Mouse (Mus musculus) brain, adult 2 months (tissue): ENCODE measurements around the gene Ass1.

Experiments
- DNase-seq: peaks from one replicate; pipeline ENCODE4 v3.0.0; 2011; ENCODE audit warnings: low read depth, low spot score

Ass1 gene

GRCm38 (mm10) chr2:31458460-31458859 lies 11.5 kb upstream of the Ass1 start:
- no peak for DNase-seq

- DNase-seq: no peak
Measured at GRCm38 (mm10) chr2:31458989-31459936, 10.7 kb upstream of the Ass1 start.

- DNase-seq: peak; percentile 31
Measured at GRCm38 (mm10) chr2:31460025-31460571, 9.9 kb upstream of the Ass1 start.

- DNase-seq: no peak
Measured at GRCm38 (mm10) chr2:31460920-31461319, 9.1 kb upstream of the Ass1 start.

- no peak for DNase-seq
Measured at GRCm38 (mm10) chr2:31462051-31462450, 8.0 kb upstream of the Ass1 start.

GRCm38 (mm10) chr2:31463253-31463652 lies 6.8 kb upstream of the Ass1 start:
- no peak for DNase-seq

- no peak for DNase-seq
Measured at GRCm38 (mm10) chr2:31463696-31464528, 6.1 kb upstream of the Ass1 start.

- DNase-seq: no peak
Measured at GRCm38 (mm10) chr2:31464529-31464910, 5.5 kb upstream of the Ass1 start.

- DNase-seq: no peak
Measured at GRCm38 (mm10) chr2:31467457-31467856, 2.5 kb upstream of the Ass1 start.

- no peak for DNase-seq
Measured at GRCm38 (mm10) chr2:31468857-31469256, 1.1 kb upstream of the Ass1 start.

GRCm38 (mm10) chr2:31469480-31469879 lies 527 bp upstream of the Ass1 start:
- no peak for DNase-seq

GRCm38 (mm10) chr2:31470683-31471385 lies 827 bp downstream of the Ass1 start:
- DNase-seq: peak; percentile 17

- no peak for DNase-seq
Measured at GRCm38 (mm10) chr2:31471611-31472010, 1.6 kb downstream of the Ass1 start.

GRCm38 (mm10) chr2:31472406-31473065 lies 2.5 kb downstream of the Ass1 start:
- DNase-seq: peak; percentile 27

GRCm38 (mm10) chr2:31473941-31474340 lies 3.9 kb downstream of the Ass1 start:
- no peak for DNase-seq

GRCm38 (mm10) chr2:31474686-31475085 lies 4.7 kb downstream of the Ass1 start:
- no peak for DNase-seq

GRCm38 (mm10) chr2:31476107-31476820 lies 6.3 kb downstream of the Ass1 start:
- DNase-seq: no peak

- DNase-seq: no peak
Measured at GRCm38 (mm10) chr2:31477234-31478161, 7.5 kb downstream of the Ass1 start.

GRCm38 (mm10) chr2:31482914-31483575 lies 13.0 kb downstream of the Ass1 start:
- DNase-seq: peak; percentile 94
